Mouse (Mus musculus): ENCODE results near the gene Lca5l. TPM values are rescaled to one million over a fixed set of nuclear protein-coding genes. Genes with fewer than 3 reads are reported as not detected.

Lca5l gene
- polyA plus RNA-seq (2012; ENCODE audit: insufficient read depth, insufficient read length, missing spikeins) = 0.44 and 0.46 TPM in 2 replicates

GRCm38 (mm10) chr16:96191531-96192506, at the start of gene Lca5l:
TSS of gene Lca5l (minus strand) at chr16:96192271.
- peak within 1 kb of the TSS; percentile 78 for H3K4me3 ChIP-seq (ENCODE audit: insufficient read depth, low read depth, low read length)
- no peaks in the 10 kb centered on the region for H3K4me1 ChIP-seq (ENCODE audit: control insufficient read depth, insufficient read depth, insufficient read length, low read length)
- peak within 1 kb of the TSS; percentile 64 for H3K27ac ChIP-seq (replicated peaks; ENCODE audit: low read depth, low read length)

GRCm38 (mm10) chr16:96235366-96235970, 43.4 kb upstream of the Lca5l start, which contains the start of gene B3galt5:
TSS of gene B3galt5 (plus strand) at chr16:96235801.
- Histone ChIP-seq H3K4me3 (ENCODE audit: insufficient read depth, low read depth, low read length) (no peak within 1 kb of the TSS), H3K4me1 (ENCODE audit: control insufficient read depth, insufficient read depth, insufficient read length, low read length) (no peaks in the 10 kb centered on the region), H3K27ac (replicated peaks; ENCODE audit: low read depth, low read length) (no peak within 1 kb of the TSS)

GRCm38 (mm10) chr16:96233996-96234395, 41.9 kb upstream of the Lca5l start:
- Histone ChIP-seq H3K27ac (replicated peaks; ENCODE audit: low read depth, low read length) (no peak overlapping the region), H3K4me3 (ENCODE audit: insufficient read depth, low read depth, low read length) (no peak overlapping the region), H3K4me1 (ENCODE audit: control insufficient read depth, insufficient read depth, insufficient read length, low read length) (no peaks in the 10 kb centered on the region)

DNA sequence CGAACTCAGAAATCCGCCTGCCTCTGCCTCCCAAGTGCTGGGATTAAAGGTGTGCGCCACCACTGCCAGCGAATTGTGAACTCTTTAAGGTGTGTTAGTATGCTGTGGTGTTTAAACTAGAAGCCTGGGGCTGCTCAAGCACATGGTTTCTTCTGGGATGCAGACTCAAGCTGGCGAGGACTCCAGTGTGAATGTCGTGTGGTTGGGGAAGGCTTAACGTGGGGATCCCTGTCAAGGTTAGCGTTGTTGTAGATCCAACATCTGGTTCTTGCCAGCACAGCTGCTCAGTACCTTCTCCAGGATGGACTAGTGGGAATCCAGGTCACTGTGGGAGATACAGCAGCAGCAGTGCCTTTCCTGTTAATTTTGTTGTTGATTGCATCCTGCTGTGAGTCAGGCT, 39.9 kb upstream of the Lca5l start:
- Histone ChIP-seq H3K27ac (replicated peaks; ENCODE audit: low read depth, low read length) (no peak overlapping the region), H3K4me3 (ENCODE audit: insufficient read depth, low read depth, low read length) (no peak overlapping the region), H3K4me1 (ENCODE audit: control insufficient read depth, insufficient read depth, insufficient read length, low read length) (no peaks in the 10 kb centered on the region)

DNA sequence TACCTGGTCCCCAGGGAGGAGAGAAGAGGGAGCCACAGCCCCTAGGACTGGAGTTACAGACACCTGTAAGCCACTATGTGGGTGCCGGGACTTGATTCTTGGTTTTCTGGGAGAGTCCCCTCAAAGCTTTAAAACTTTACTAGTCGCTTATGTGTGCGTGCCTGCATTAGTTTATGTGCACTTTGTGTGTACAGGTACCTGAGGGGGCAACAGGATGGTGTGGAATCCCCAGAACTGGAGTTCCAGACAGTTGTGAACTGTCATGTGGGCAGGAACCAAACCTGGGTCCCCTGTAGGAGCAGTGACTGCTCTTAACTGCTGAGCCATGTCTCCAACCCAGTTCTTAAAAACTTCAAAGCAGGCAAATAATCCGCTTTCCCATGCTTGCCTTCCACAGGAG, 39.2 kb upstream of the Lca5l start:
- no peak overlapping the region for H3K4me3 ChIP-seq (ENCODE audit: insufficient read depth, low read depth, low read length)
- no peaks in the 10 kb centered on the region for H3K4me1 ChIP-seq (ENCODE audit: control insufficient read depth, insufficient read depth, insufficient read length, low read length)
- no peak overlapping the region for H3K27ac ChIP-seq (replicated peaks; ENCODE audit: low read depth, low read length)

DNA sequence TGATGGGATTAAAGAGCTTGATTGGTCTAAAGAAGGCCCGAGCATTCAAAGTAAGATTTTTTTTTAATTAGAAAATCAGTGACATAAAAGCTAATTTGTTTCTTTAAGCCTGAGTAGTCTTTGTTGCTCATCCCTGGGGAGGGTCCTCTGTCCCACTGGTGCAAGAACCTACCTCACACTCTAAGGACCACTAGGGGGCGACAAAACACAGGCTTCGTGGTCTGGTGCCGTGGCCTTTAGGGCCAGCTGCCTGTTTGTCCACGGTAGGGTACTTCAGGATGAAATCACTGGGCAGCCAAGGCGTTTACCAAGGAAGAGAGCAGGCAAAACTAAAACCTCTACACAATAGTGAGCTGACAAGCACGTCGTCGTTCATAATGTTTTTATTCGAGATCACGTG, 38.3 kb upstream of the Lca5l start:
- no peak overlapping the region for H3K27ac ChIP-seq (replicated peaks; ENCODE audit: low read depth, low read length)
- no peaks in the 10 kb centered on the region for H3K4me1 ChIP-seq (ENCODE audit: control insufficient read depth, insufficient read depth, insufficient read length, low read length)
- no peak overlapping the region for H3K4me3 ChIP-seq (ENCODE audit: insufficient read depth, low read depth, low read length)

DNA sequence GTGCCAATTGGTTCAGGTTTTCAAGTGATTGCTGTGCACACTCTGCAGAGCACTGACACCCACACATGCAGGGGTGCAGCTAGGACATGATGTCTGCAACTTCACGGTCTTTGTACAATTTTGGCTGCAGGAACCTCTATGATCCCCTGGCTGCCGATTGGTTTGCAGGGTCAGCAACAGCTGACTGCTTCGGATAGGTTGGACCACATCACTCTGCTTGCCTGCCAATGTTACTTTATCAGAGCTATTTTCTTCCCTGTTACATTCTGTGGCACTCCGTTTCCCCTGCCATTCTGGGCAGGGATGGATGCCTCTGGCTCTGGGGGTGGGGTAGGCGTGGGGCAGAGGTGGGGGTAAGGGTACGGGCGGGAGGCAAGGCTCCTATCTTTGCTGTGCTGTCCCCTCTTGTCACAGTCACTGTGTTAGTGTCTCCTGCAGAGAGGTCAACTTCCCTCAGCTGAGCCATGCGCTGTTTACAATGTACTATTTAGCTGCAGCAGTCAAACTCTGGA, 37.0 kb upstream of the Lca5l start:
- Histone ChIP-seq H3K4me3 (ENCODE audit: insufficient read depth, low read depth, low read length) (no peak overlapping the region), H3K27ac (replicated peaks; ENCODE audit: low read depth, low read length) (no peak overlapping the region), H3K4me1 (ENCODE audit: control insufficient read depth, insufficient read depth, insufficient read length, low read length) (no peaks in the 10 kb centered on the region)

GRCm38 (mm10) chr16:96228438-96228837, 36.4 kb upstream of the Lca5l start:
- Histone ChIP-seq H3K4me3 (ENCODE audit: insufficient read depth, low read depth, low read length) (no peak overlapping the region), H3K4me1 (ENCODE audit: control insufficient read depth, insufficient read depth, insufficient read length, low read length) (no peaks in the 10 kb centered on the region), H3K27ac (replicated peaks; ENCODE audit: low read depth, low read length) (no peak overlapping the region)

- no peak overlapping the region for H3K27ac ChIP-seq (replicated peaks; ENCODE audit: low read depth, low read length)
These were observed 30.4 kb upstream of the Lca5l start for GRCm38 (mm10) chr16:96222452-96222851.

DNA sequence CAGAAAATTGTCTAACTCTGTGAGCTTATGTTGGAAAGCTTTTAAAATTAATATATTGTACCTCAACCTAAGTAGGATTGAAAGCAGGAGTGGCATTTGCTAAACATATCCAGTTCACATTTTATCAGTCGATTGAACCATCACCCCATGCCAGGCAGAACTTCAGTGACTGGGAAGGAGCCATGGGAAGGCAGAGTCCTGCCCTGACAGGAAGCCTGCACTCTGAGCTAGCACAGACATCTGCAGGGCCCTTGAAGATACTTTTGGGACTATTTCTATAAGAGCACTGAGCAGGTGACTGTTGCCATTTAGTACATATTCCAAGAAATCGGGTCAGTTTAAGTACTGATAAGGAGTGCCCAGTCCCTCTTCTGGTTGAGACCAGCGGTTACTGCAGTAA, 29.9 kb upstream of the Lca5l start:
- H3K27ac ChIP-seq (replicated peaks; ENCODE audit: low read depth, low read length) = no peak overlapping the region
- H3K4me3 ChIP-seq (ENCODE audit: insufficient read depth, low read depth, low read length) = no peak overlapping the region
- no peaks in the 10 kb centered on the region for H3K4me1 ChIP-seq (ENCODE audit: control insufficient read depth, insufficient read depth, insufficient read length, low read length)

More at GRCm38 (mm10) chr16:96222452-96222851, 30.4 kb upstream of the Lca5l start:
- Histone ChIP-seq H3K4me1 (ENCODE audit: control insufficient read depth, insufficient read depth, insufficient read length, low read length) (no peaks in the 10 kb centered on the region), H3K4me3 (ENCODE audit: insufficient read depth, low read depth, low read length) (no peak overlapping the region)

DNA sequence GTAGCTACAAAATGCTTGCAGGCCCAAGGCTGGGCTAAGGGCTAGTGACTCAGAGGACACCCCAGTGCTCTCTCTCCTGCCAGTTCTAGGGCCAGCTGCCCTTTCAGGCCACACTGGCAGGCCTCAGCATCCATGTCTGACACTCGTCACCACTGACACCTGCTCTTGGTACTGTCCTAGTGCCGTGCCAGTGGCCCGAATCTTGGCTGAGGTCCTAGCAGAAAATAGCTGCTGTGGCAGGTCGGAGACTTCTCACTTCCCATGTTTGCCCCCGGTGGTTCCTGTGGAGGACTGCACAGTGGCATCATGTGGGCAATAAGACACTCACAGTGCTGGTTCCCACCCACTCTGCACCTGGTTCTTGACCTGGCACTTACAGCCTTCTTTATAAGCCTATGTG, 29.4 kb upstream of the Lca5l start:
- Histone ChIP-seq H3K27ac (replicated peaks; ENCODE audit: low read depth, low read length) (no peak overlapping the region), H3K4me1 (ENCODE audit: control insufficient read depth, insufficient read depth, insufficient read length, low read length) (no peaks in the 10 kb centered on the region), H3K4me3 (ENCODE audit: insufficient read depth, low read depth, low read length) (no peak overlapping the region)

- Histone ChIP-seq H3K4me1 (ENCODE audit: control insufficient read depth, insufficient read depth, insufficient read length, low read length) (no peaks in the 10 kb centered on the region), H3K27ac (replicated peaks; ENCODE audit: low read depth, low read length) (no peak overlapping the region), H3K4me3 (ENCODE audit: insufficient read depth, low read depth, low read length) (no peak overlapping the region)
These were observed 21.0 kb upstream of the Lca5l start for GRCm38 (mm10) chr16:96213027-96213426.

DNA sequence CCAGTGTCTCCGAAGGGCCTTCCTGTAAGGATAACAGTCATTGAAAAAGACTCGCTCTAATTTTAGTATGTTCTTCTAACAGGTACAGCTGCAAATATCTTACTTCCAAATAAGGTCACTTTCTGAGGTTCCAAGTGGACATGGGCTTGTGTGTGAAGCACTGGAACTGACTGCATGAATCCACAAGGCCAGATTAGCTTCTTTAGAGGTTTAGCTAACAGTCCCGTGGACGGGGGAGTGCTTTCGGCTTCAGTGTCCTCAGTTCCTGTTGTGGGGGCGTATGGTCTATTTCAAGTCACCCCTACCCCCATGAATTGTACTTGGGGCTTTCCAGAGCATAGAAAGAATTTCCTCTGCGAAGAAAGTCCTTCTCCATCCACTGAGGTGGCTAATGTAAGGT, 18.8 kb upstream of the Lca5l start:
- Histone ChIP-seq H3K4me1 (ENCODE audit: control insufficient read depth, insufficient read depth, insufficient read length, low read length) (no peaks in the 10 kb centered on the region), H3K4me3 (ENCODE audit: insufficient read depth, low read depth, low read length) (no peak overlapping the region), H3K27ac (replicated peaks; ENCODE audit: low read depth, low read length) (no peak overlapping the region)

DNA sequence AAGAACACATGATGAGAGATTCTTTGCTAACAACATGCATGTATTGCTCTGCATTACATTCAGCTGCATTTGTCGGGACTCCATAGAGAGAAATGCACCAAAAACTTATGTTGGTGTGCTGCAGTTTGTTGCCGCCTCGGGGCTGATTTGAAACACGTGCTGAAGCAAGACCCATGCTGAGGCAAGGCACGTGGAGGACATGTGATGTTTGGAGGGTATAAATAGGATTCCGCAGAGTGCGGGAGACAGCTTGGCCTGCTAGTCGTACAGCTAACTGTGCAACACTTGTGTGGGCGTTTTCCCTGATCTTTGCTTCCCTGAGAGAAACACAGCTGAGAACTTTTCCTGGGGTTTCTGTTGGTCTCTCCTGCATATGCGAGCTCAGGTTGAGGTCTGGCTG, 17.7 kb upstream of the Lca5l start:
- no peak overlapping the region for H3K27ac ChIP-seq (replicated peaks; ENCODE audit: low read depth, low read length)
- H3K4me3 ChIP-seq (ENCODE audit: insufficient read depth, low read depth, low read length) = no peak overlapping the region
- no peaks in the 10 kb centered on the region for H3K4me1 ChIP-seq (ENCODE audit: control insufficient read depth, insufficient read depth, insufficient read length, low read length)

GRCm38 (mm10) chr16:96201485-96202232, 9.6 kb upstream of the Lca5l start:
- no peak overlapping the region for H3K4me3 ChIP-seq (ENCODE audit: insufficient read depth, low read depth, low read length)
- no peaks in the 10 kb centered on the region for H3K4me1 ChIP-seq (ENCODE audit: control insufficient read depth, insufficient read depth, insufficient read length, low read length)
- H3K27ac ChIP-seq (replicated peaks; ENCODE audit: low read depth, low read length) = no peak overlapping the region
